Mouse (Mus musculus) telencephalon, adult 2 months (tissue): ENCODE results near the gene Ube2cbp.

ENCODE experiments used
- DNase-seq: peaks from one replicate; pipeline ENCODE4 v3.0.0-alpha.2; 2011; ENCODE audit warnings: low read depth, low spot score

The Ube2cbp gene

GRCm38 (mm10) chr9:86464151-86465105, at the start of gene Ube2cbp:
Gene Ube2cbp, minus strand, starts transcription at chr9:86464950.
- peak; percentile 72 for DNase-seq

- no peak for DNase-seq
Measured at GRCm38 (mm10) chr9:86514390-86514789, 49.6 kb upstream of the Ube2cbp start.

- no peak for DNase-seq
Measured at GRCm38 (mm10) chr9:86513733-86514132, 49.0 kb upstream of the Ube2cbp start.

- no peak for DNase-seq
Measured at GRCm38 (mm10) chr9:86507437-86507836, 42.7 kb upstream of the Ube2cbp start.

GRCm38 (mm10) chr9:86499083-86499482, 34.3 kb upstream of the Ube2cbp start:
- peak; percentile 6 for DNase-seq

GRCm38 (mm10) chr9:86496261-86496660, 31.5 kb upstream of the Ube2cbp start:
- DNase-seq, result no peak

GRCm38 (mm10) chr9:86491740-86492139, 27.0 kb upstream of the Ube2cbp start:
- DNase-seq, result no peak

- DNase-seq, result no peak
Measured at GRCm38 (mm10) chr9:86482236-86482635, 17.5 kb upstream of the Ube2cbp start.

- DNase-seq, result no peak
Measured at GRCm38 (mm10) chr9:86478414-86479093, 13.8 kb upstream of the Ube2cbp start.

- DNase-seq, result no peak
Measured at GRCm38 (mm10) chr9:86476763-86477162, 12.0 kb upstream of the Ube2cbp start.

- DNase-seq, result peak; percentile 29
Measured at GRCm38 (mm10) chr9:86475956-86476355, 11.2 kb upstream of the Ube2cbp start.

- peak; percentile 70 for DNase-seq
Measured at GRCm38 (mm10) chr9:86466990-86467870, 2.5 kb upstream of the Ube2cbp start, which contains the start of gene Dop1a. Gene Dop1a, plus strand, starts transcription at chr9:86467154.

GRCm38 (mm10) chr9:86453626-86454025, 11.1 kb downstream of the Ube2cbp start:
- DNase-seq, result no peak

GRCm38 (mm10) chr9:86451617-86452016, 13.1 kb downstream of the Ube2cbp start:
- DNase-seq, result no peak

GRCm38 (mm10) chr9:86451094-86451493, 13.7 kb downstream of the Ube2cbp start:
- no peak for DNase-seq

- no peak for DNase-seq
Measured at GRCm38 (mm10) chr9:86449581-86449980, 15.2 kb downstream of the Ube2cbp start.

- DNase-seq, result no peak
Measured at GRCm38 (mm10) chr9:86447431-86447830, 17.3 kb downstream of the Ube2cbp start.

- no peak for DNase-seq
Measured at GRCm38 (mm10) chr9:86446847-86447246, 17.9 kb downstream of the Ube2cbp start.

GRCm38 (mm10) chr9:86442248-86442647, 22.5 kb downstream of the Ube2cbp start:
- no peak for DNase-seq

- no peak for DNase-seq
Measured at GRCm38 (mm10) chr9:86438337-86439009, 26.3 kb downstream of the Ube2cbp start.

GRCm38 (mm10) chr9:86436608-86437007, 28.1 kb downstream of the Ube2cbp start:
- DNase-seq, result no peak
